Mouse (Mus musculus): ENCODE results near the gene Samd1.

Gene Samd1

DNA sequence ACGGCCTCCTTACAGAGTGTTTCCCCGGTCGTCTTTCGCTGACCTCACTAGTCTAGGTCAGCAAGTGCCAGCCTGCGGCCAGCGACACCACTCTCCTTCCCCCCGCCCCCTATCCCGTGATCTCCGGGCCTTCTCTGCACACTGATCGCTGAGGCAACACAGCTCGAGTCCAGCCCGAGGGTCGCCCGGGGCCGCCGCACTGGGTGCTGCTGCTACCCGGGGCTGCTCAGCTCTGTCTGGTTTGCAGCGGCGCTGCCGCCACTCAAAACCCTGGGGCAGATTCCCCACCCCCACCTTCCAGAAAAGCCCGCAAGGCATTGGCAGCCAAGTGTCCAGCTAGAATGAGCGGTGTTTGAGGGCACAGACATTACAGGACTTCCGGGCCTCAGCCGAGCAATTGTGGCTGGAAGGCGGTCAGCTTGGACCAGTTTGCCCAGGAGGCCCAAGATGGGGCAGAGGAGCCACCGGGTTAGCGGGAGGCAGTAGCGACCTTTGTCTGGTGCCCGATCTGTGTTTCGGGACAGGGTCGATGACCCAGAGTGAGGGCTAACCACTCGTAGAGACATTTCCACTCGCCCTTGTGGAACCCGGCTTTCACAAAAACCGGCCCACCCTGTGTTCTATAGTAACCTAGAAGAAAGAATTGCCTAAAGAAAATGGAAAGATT is 15.2 kb downstream of the Samd1 start:
- no peak for DNase-seq

DNA sequence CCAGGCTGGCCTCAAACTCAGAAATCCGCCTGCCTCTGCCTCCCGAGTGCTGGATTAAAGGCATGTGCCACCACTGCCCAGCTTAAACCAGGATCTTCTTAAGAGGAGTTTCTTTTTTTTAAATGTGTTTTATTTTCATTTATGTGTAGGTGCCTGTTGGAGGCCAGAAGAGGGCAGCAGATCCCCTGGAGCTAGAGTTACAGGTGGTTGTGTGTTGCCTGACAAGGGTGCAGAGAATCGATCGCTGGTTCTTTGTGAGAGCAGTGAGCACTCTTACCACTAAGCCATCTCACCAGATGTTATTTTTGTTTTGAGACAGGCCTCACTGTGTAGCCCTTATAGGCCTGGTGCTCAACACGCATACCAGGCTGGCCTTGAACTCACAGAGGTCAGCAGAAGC is 18.4 kb downstream of the Samd1 start:
- no peak for DNase-seq

DNA sequence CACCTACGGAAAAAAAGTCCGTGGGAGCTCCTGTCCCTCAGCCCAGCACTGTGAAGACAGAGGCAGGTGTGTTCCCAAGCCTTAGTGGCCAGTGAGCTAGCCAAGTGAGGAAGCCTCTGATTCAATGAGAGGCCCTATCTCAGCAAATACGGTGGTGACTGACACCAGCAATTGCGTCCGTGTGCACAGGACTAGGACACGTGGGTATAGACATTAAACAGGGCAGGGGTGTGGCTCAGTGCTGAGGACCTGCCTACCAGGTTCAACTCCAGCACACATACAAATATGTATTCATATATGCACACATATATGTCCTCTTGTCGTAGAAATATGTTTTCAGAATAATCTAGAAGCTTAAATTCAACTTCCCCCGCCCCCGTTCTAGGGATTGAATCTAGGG is 22.3 kb downstream of the Samd1 start:
- DNase-seq, result no peak

DNA sequence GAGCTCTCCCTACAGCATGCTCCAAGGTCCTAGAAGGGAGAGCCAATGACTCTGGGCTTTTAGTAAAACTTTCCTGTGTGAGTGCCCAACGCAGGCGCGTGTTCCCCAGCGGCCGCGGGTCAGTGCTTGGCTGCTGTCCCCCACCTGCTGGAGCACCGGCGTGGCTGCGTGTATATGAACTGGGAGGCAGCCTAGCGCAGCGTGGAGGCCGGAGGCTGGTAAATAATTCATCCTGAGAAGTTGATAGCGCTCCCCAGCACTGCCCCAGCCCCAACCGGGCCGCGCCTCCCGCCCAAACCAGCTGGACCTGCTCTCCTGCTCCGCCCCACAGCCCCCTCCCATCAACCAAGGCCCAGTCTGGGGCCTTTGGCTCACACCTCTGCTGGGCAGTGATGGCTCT is 23.6 kb downstream of the Samd1 start, which contains the start of gene Palm3:
Palm3 (plus strand) TSS at position 376 of the 400 bp plus-strand sequence.
- no peak for DNase-seq

DNA sequence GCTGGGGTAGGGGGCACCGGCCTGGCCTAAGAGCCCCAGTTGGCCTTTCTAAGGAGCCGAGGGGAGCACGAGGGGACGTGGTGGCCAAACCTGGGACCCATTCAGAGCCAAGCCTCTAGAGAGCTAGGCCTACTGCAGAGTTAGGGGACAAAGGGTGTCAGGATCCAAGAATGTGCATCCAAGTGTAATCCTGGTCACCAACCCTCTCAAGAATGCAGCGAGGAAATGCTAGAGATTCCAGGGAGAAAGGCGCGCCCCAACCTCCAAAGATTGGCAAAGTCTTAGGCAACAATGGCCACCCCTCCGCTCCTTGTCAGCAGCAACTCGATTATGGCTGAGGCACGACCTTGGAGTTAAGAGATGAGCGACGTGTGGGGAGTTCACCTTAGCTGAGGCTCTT is 24.1 kb downstream of the Samd1 start:
- no peak for DNase-seq

DNA sequence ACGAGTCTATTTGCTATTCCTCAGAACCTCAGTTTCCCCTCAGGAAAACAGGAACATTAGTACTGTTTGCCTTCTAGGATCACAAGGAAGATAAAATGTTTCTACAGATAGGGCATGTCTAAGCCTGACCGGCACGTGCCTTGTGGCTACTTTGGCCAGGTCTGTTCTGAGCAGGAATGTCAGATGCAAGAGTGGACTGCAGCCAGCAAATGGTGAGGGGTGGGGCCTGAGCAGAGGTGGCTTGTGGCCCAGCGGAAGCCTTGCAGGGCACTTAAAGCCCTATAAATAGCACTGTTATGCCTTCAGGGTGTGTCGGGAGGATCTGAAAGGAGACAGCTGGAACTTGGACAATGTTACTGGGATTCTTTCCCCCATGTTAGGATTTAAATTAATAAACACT is 25.6 kb downstream of the Samd1 start:
- no peak for DNase-seq

DNA sequence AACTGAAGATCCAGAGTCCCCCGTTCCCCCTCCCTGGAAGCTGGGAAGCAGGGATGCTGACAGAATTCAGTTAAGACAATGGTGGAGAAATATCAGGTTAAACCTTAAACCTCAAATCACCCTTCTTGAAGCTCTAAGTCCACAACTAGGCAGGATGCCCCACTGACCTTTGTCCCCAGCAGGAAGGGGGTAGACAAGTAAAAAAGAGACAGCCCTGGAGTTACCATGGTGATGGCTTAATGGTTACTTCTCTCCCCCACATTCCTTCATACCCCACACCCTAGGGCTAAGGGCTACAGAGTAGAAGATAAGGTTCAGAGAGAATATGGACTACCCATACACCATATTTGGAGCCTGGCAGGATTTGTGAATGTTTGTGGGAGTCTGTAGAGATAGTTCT is 26.2 kb downstream of the Samd1 start:
- DNase-seq, result no peak

DNA sequence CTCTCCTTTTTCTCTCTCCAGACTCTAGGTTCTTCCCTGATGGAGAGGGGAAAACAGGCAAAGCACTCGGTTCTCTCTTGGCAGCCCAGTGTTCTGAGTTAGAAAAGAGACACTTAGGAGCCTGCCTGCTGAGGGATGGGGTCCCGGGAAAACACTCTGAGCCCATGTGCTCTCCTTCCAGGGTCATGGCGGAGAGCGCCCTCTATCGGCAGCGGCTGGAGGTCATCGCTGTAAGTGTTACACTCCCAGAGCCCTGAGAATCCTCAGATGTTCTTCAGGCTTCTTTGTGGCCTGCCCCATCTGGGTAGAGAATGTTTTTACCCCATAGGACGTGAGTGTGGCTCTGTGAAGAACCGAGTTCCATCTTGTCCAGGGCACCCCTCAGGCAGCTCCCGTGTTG is 26.7 kb downstream of the Samd1 start:
- DNase-seq, result peak; percentile 59

DNA sequence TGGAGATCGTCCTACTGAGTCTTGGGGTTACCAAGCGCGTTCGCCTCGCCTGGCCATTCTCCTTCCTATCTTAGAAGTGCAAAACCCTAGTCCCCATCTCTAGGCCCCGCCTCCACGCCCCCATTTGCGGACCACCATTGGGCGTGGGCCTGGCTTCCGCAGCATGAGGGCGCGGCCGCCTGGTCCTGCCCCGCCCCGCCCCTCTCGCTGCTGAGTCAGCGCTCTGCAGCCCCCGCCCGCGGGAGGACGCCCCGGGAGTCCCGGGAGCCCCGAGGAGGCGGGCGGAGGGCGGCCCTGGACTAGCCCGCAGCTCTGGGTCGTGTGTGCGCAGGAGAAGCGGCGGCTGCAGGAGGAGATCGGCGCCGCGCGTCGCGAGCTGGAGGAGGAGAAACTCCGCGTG is 28.4 kb downstream of the Samd1 start:
- DNase-seq, result peak; percentile 68

DNA sequence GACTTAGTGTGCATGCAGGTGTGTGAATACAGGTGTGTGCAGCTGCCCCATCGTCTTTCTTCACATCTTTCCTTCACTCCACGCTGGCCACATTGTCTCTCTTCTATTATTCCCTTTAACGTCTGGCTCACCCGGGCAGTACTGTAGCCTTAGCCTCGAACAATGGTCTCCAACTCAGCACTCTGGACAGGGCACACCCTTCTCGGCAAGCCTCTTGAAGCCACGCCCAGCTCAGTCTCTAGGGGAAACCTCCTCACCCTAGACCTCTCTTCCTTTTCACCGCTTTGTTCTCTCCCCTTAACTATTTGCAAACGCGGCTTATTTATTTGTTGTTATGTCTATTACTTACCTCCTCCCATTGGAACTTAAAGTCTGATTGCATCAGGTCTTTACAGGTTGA is 30.0 kb downstream of the Samd1 start:
- no peak for DNase-seq

DNA sequence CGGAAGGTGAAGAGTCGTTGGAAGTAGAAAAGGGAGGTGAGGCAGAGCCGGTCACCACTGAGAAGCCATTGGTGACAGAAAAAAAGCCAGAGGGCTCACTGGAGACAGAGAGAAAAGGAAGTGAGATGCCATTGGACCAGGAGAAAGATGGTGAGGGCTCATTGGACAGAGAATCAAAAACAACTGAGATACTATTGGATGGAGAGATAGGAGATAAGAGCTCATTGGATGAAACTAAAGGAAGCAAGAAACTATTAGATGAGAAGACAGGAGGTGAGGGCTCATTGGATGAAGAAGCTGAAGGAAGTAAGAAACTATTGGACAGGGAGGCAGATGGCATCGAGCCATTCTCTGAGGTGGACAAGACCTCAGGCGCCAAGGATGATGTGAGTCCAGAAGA is 31.8 kb downstream of the Samd1 start:
- DNase-seq, result no peak

DNA sequence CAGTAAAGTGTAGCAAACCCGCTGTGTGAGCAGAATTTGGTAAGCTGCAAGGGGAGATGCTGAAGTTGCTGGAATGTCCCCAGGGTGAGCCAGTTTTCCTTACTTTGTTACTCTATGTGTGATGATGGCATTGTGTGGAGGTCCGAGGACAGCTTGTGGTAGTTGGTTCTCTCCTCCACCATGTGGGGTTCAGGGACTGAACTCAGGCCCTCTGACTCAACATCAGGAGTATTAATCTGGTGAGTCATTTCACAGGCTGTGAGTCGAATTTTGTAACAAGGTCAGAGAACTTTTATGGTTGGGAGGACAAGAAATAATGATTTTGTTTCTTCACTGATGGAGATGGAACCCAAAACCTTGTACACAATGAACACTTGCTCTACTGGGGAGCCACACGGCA is 35.3 kb downstream of the Samd1 start:
- no peak for DNase-seq

DNA sequence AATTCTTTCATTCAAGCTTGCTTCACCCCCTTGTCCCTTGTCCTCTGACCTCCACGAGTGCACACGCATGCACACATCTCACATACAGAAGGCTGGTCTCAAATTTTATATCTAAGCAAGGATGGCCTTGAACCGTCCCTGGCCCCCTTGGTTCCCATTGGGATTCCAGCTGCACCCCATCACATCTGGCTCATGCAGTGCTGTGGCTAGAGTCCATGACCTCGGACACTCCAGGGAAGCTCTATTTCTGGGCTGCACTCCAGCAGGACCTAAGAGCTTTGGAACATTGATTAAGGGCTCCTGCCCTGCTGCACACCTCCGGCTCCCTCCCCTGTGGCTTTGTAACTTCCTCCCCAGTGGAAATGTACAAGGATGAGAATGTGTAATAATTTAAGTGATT is 40.5 kb downstream of the Samd1 start:
- no peak for DNase-seq

DNA sequence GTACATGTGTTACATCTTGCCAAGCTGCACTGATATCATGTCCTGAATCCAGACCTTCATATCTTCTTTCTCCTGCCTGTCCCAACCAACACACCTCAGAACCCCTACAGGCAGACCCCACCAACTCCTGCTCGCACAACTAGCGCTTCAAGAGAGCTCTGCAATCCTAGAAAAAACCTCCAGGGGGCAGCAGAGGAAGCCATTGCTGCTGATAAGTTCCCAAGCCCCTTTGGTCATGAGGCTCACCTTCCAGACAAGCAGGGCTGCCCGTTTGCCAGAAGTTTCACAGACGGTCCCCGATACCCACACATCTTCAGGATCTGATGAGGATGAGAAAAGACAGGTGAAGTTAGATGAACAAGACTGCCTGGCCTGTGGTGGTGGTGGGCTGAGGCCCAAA is 41.6 kb downstream of the Samd1 start:
- DNase-seq, result peak; percentile 81

DNA sequence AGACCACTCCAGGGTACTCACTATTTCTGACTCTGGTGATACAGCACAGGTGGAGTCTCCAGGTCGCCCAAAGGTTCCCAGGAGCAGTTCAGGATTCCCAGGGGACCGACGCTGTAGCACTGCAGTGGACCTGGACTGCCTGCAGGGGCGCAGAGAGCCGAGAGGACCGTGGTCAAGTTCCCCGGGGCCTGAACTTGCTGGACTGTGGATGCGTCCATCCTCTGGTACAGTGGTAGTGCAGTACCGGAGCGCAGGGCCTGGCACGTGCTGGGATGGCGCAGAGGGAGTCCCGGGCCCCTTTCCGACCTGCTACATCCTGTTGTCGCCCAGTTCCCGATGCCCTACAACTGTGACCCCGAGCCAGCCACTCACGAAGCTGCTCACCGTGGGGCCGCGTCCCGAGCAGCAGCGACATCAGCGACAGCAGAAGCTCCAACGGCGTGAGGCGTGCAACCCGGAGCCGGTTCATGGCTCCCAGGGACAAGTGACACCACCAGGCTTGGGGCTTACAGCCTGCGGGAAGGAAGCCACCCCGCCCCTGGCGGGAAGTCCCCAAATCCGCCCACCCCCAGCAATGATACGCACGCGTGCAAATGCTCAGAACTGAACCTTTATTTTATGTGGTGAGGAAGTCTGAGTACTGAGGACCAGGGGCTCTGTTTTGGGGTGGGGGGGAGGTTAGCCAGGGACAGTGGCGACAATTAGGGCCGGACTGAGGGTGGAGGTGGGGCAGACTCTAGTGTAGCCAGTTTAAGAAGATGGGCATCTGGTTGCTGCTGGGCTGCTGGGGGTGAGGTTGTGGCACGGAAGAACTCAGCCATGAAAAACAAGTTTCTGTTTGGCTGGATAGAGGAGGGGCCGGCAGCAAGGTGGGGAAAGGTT is 44.8 kb downstream of the Samd1 start, which contains the start of gene Il27ra:
Il27ra (minus strand) TSS at position 524 of the 882 bp plus-strand sequence.
- DNase-seq, result peak; percentile 47

DNA sequence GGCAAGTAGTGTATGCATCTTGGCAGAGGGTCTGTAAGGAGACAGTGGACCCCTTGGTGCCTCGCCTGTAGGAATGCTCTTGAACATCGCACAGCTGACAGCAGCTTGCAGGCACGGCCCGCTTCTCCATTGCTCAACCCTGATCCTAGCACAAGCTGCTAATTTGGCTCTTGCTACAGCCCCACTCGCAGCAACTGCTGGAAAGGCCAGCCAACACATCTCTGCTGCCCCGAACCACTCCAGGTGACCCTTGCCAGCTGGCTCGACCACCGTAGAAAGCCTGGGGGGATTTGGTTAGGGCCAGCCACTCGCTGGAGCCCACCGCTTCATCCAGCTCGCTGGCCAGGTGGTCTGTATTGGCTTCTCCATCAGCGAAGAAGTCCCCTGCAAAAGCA is 45.5 kb downstream of the Samd1 start:
- DNase-seq, result no peak

DNA sequence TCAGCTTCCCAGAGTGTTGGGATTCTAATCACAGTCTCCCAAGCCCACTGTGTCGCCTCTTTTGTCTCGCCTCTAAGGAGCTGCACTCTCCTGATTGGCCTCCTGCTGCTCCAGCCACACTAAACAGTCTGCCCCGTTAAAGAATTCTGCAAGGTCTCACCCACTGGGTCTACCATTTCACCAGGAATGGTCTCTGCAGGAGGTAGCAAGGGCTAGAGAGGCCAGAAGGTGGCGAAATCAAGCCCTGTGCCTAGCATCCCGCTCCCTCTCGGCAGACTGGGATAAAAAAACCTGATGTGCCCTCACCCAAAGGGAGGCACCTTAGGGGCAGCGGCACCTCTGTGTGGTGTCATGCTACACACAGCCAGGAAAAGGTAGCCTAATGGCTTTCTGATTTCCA is 46.6 kb downstream of the Samd1 start:
- DNase-seq, result no peak

DNA sequence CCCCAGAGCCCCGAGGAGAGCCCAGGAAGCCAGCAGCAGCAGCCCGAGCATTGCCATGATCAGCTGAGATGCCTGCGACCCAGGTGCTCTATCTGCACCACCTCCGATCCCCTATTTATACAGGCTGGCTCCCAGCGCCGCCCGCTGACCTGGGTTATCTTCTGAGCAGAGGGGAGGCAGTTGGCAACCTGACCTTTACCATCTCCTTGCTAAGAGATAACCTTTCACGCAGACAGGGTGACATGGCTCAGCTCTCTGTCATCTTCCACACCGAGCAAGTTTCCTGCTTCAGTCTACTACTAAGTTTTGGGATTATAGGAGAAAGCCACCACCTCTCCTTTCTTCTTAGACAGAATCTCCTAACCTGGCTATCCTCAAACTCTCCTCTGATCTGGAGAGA is 47.4 kb downstream of the Samd1 start, which contains the start of gene Rln3:
Rln3 (minus strand) TSS at position 101 of the 400 bp plus-strand sequence.
- DNase-seq, result no peak

DNA sequence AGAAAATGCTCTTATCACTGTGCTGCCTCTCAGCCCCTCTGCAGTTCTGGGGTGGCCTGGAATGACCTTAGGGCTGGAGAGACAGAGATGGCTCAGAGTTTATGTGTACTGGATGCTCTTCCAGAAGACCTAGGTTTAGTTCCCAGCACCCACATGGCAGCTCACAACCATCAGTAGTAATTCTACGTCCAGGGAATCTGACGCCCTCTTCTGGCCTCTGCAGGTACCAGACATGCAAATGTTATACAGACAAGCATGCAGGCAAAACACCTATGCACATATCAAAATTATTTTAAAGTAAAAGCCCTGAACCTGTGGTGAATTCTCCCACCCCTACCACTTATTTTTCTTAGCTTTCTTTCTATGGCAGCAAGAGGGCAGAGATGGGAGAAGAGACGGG is 49.0 kb downstream of the Samd1 start:
- DNase-seq, result no peak

DNA sequence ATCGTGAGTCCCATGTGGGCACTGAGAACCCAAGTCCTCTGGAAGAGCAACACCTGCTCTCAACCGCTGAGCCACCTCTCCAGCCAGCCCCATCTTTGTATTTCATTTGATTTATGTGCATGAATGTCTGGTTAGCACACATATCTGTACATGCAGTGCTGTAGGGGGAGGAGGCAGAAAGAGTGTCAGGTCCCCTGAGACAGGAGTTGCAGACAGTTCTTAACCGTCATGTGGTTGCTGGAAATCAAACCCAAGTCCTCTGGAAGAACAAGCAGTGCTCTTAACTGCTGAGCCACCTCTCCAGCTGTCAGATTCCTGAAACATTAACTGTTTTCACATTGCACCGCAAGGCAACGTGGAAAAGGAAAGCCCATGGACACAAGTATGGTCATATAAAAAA is 50.7 kb downstream of the Samd1 start:
- no peak for DNase-seq
